Mouse (Mus musculus) skeletal muscle tissue, adult 2 months (tissue): ENCODE results near the gene Fam163a.
A peak's percentile ranks its signal among the peaks of the same experiment; 100 is the strongest.

ENCODE experiments used
- DNase-seq: peaks from one replicate; pipeline ENCODE4 v3.0.0-alpha.2; 2012; ENCODE audit warnings: low read depth, low spot score

Gene Fam163a

DNA sequence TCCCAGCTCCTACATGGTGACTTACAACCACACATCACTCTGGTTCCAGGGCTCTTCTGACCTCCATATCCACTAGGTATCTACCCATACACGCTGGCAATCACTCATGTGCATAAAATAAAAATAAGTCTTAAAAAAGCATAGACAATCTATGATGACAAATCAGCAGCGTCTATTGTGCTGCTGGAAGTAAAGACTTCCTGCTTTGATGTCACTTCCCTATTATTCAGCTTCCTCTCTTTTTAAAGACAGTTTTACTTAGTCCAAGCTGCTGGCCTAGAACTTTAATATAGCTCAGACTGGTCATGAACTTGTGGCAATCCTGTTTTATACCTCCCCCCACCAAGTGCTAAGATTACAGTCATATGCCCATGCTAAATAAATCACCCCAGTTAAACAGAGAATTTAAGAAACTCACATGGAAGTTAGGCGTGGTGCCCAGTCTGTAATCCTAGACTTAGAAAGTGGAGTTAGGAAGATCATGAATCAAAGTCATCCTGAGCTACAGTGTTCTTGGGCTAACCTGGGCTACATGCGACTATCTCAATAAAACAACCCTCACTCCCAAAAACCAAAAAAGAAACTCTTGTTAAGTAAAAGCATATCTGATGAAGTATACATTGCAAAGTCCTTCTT is 176.4 kb downstream of the Fam163a start:
- DNase-seq: peak; percentile 61

DNA sequence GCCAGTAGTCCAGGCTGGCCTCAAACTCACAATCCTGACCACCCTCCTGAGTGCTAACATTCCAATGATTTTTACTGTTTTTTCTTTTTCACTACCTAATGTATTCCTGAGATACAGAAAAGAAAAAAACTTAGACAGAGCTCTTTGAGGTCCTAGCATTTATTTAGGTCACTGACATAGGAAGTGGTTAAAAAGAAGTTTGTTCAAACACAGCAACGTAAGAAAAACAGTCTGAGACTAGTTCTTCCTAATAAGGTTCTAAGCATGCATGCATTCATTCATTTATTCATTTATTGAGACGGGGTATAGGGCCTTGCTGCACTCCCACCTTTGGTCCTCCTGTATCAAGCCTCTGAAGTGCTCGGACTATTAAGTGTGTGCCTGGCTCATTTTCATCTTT is 177.0 kb downstream of the Fam163a start:
- DNase-seq: no peak
